Comparison of ENCODE assay signal across 9 mouse cellular contexts in the genomic region with DNA sequence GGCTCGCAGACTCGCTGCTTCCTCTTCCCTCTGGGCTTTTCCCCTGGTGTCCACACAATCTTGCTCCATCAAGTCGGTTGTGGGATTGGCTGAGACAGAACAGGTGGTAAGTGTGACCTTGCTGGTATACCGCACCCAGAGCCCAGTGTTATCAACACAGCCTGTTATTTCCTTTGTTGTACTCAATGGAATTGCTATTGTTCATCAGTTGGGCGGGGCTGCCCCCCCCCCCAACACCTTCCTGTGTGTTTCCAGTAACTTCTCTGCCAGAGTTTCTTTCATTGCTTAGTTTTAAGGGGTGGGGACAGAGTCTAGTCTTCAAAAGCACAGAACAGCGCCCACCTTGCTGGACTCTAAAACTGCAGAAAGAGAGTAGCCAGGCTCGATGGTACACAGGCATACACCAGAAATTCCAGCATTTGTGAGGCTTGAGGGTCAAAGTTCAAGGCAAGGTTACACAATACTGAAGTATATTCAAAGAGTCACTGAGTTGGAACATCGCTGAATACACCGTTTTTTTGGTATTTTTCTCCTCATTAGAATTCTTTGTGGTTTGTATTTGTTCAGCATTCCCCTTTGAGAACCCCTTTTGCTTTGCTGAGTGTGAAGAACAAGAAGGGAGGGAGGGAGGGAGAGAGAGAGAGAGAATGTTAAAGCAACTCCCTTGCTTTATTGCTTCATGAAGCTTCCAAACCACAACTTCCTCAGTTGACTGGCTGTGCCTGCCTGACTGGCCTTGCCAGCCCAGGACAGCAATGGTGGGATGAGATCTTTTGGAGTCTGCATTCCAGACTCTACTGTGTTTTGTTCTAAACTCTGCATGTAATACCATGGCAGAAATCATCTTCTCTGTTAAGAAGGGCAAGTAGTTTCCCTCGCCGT. TPM values are rescaled to one million over a fixed set of nuclear protein-coding genes. Genes with fewer than 3 reads are reported as not detected.
DNase-seq lines count a peak whose midpoint lies in the region; ATAC-seq and TF ChIP-seq lines count a peak whose summit lies in the region.
"Had no signal": no experiment of that assay in that cellular context is flagged by ENCODE, and none has a peak within 500 bp of the region (broad histone marks: within the 10 kb centered on the region; RNA-seq: fewer than 3 reads in every experiment).

No protein-coding gene starts in this region.

- H3K4me1 ChIP-seq in MEL (ENCODE audit: control insufficient read depth in 1 of 2, insufficient read depth in 2 of 2, low read length in 2 of 2), result peaks cover 2 to 27% of the 10 kb centered on the region in 2 experiments; a peak in 3 of 4 replicates
- H3K4me1 ChIP-seq in forebrain, embryonic 12.5 days, result peaks cover 7% of the 10 kb centered on the region
- H3K4me1 ChIP-seq in hindbrain, embryonic 14.5 days (replicated peaks; ENCODE audit: control insufficient read depth, insufficient read depth, low read length), result peaks cover 7% of the 10 kb centered on the region

- peak; percentile 68 to 76 for ATAC-seq in hematopoietic stem cell, adult 5-6 weeks (replicated peaks in 1 of 2; ENCODE audit: insufficient read depth in 1 of 2, low FRiP score in 2 of 2, low TSS enrichment in 1 of 2, low read depth in 1 of 2, poor library complexity in 2 of 2, severe bottlenecking in 2 of 2)
- no peak for ATAC-seq in forebrain, embryonic 12.5 days (ENCODE audit: low FRiP score)
- ATAC-seq in hindbrain, embryonic 14.5 days (ENCODE audit: low FRiP score), result no peak

- peak overlapping the region in 1 of 2 experiments; percentile 4; a peak in 2 of 4 replicates for H3K4me3 ChIP-seq in MEL (ENCODE audit: control insufficient read depth in 1 of 2, insufficient read depth in 1 of 2, low read depth in 2 of 2, low read length in 2 of 2)
- H3K4me3 ChIP-seq in forebrain, embryonic 12.5 days (replicated peaks), result no peak overlapping the region
- H3K4me3 ChIP-seq in hindbrain, embryonic 14.5 days (replicated peaks; ENCODE audit: low read length), result no peak overlapping the region

- no peak for TF ChIP-seq POLR2A in MEL (IDR thresholded peaks at IDR 0.05; ENCODE audit: control insufficient read depth in 1 of 2, insufficient read depth in 1 of 2, low read depth in 1 of 2, low read length in 2 of 2, poor library complexity in 1 of 2)

- peak overlapping the region; percentile 28 for H3K27ac ChIP-seq in MEL (ENCODE audit: control insufficient read depth, low read depth, low read length)
- no peak overlapping the region for H3K27ac ChIP-seq in forebrain, embryonic 12.5 days
- no peak overlapping the region for H3K27ac ChIP-seq in hindbrain, embryonic 14.5 days

- DNase-seq in adrenal gland, postnatal 14 days, result peak; percentile 50
- no peak for DNase-seq in adrenal gland, postnatal 36 days
- peak; percentile 80 for DNase-seq in MEL (ENCODE audit: low read depth, low spot score)
- peak; percentile 81 for DNase-seq in lung, postnatal 36 days
- DNase-seq in hindbrain, embryonic 14.5 days (ENCODE audit: low spot score), result no peak
- no peak for DNase-seq in cerebellum, adult 11-12 months
- DNase-seq: gastrocnemius, postnatal 10 days had no signal

- peaks cover 0 to 24% of the 10 kb centered on the region in 2 experiments; a peak in 2 of 4 replicates for H3K36me3 ChIP-seq in MEL (ENCODE audit: control insufficient read depth in 1 of 2, insufficient read depth in 2 of 2, low read length in 2 of 2)
- no peaks in the 10 kb centered on the region for H3K36me3 ChIP-seq in forebrain, embryonic 12.5 days (replicated peaks)
- H3K36me3 ChIP-seq in hindbrain, embryonic 14.5 days (replicated peaks; ENCODE audit: control insufficient read depth, insufficient read depth), result no peaks in the 10 kb centered on the region

- 68% methylated on average over 11 of the region's 11 CpGs for WGBS in forebrain, embryonic 12.5 days
- WGBS in hindbrain, embryonic 14.5 days, result 68% methylated on average over 11 of the region's 11 CpGs

- H3K27me3 ChIP-seq in MEL (ENCODE audit: control insufficient read depth in 1 of 2, insufficient read depth in 2 of 2, low read length in 2 of 2), result no peaks in the 10 kb centered on the region
- H3K27me3 ChIP-seq in forebrain, embryonic 12.5 days, result no peaks in the 10 kb centered on the region
- no peaks in the 10 kb centered on the region for H3K27me3 ChIP-seq in hindbrain, embryonic 14.5 days (ENCODE audit: control insufficient read depth, insufficient read depth, low read length)

- TF ChIP-seq RAD21 in MEL (IDR thresholded peaks at IDR 0.05; ENCODE audit: low read depth, low read length), result no peak

- H3K9ac ChIP-seq in MEL (ENCODE audit: control insufficient read depth, low read depth, low read length, poor library complexity, severe bottlenecking), result peak overlapping the region; percentile 23
- no peak overlapping the region for H3K9ac ChIP-seq in forebrain, embryonic 12.5 days
- H3K9ac ChIP-seq in hindbrain, embryonic 14.5 days, result no peak overlapping the region

- H3K9me3 ChIP-seq in MEL (replicated peaks; ENCODE audit: insufficient read depth, low read length), result no peaks in the 10 kb centered on the region
- no peaks in the 10 kb centered on the region for H3K9me3 ChIP-seq in forebrain, embryonic 12.5 days
- no peaks in the 10 kb centered on the region for H3K9me3 ChIP-seq in hindbrain, embryonic 14.5 days (ENCODE audit: control insufficient read depth, low read length)

- peaks cover 16% of the 10 kb centered on the region for H3K79me2 ChIP-seq in MEL (ENCODE audit: control insufficient read depth, insufficient read depth, low read length, poor library complexity)

- no peak overlapping the region for H3K4me2 ChIP-seq in forebrain, embryonic 12.5 days
- H3K4me2 ChIP-seq in hindbrain, embryonic 14.5 days (replicated peaks), result no peak overlapping the region

- peak in 2 of 3 experiments; percentile 13 to 20; a peak in 1 of 6 replicates for TF ChIP-seq CTCF in MEL (IDR thresholded peaks at IDR 0.05 in 2 of 3, conservative IDR thresholded peaks at IDR 0.05 in 1 of 3; ENCODE audit: control insufficient read depth in 1 of 3, insufficient read depth in 1 of 3, low read depth in 2 of 3, low read length in 3 of 3, poor library complexity in 1 of 3, severe bottlenecking in 1 of 3)

- TF ChIP-seq EP300 in MEL (IDR thresholded peaks at IDR 0.05; ENCODE audit: low read depth in 1 of 2, low read length in 2 of 2), result peak; percentile 10 to 30; a peak in 2 of 4 replicates

TF ChIP-seq in MEL, 35 proteins besides CTCF, POLR2A, EP300 and RAD21:
- TF ChIP-seq POLR2AphosphoS2 (IDR thresholded peaks at IDR 0.05; ENCODE audit: low read length), result no peak
- TF ChIP-seq TAL1 (IDR thresholded peaks at IDR 0.05; ENCODE audit: low read length), result no peak; the same call in 1 of the 2 replicates
- no peak for TF ChIP-seq USF2 (IDR thresholded peaks at IDR 0.05; ENCODE audit: borderline replicate concordance in 1 of 2, insufficient read depth in 1 of 2, low read depth in 1 of 2, low read length in 2 of 2)
- TF ChIP-seq ZMIZ1 (IDR thresholded peaks at IDR 0.05; ENCODE audit: low read depth, low read length), result no peak
- TF ChIP-seq USF1 (IDR thresholded peaks at IDR 0.05; ENCODE audit: low read depth, low read length), result peak; percentile 66
- TF ChIP-seq MAFK (IDR thresholded peaks at IDR 0.05; ENCODE audit: borderline replicate concordance, low read depth, low read length), result no peak
- peak; percentile 8; the same call in 1 of the 2 replicates for TF ChIP-seq SIN3A (IDR thresholded peaks at IDR 0.05; ENCODE audit: low read length)
- no peak for TF ChIP-seq MEF2A (IDR thresholded peaks at IDR 0.05; ENCODE audit: extremely low read depth, insufficient replicate concordance, low read depth, low read length, poor library complexity, severe bottlenecking)
- TF ChIP-seq ETS1 (IDR thresholded peaks at IDR 0.05; ENCODE audit: low read depth, low read length), result peak; percentile 15; the same call in 1 of the 2 replicates

RNA-seq across cellular contexts. Expression of a gene that starts 3.2 kb away (rescaled TPM):
- total RNA-seq in adrenal gland, postnatal 14 days (2021), result 30.6 and 30.7 TPM in 2 replicates
- 10 to 100 TPM; 29.8 to 36.0 TPM for total RNA-seq in adrenal gland, postnatal 36 days (2021)
- total RNA-seq in MEL (2012; rRNA removed), result 13.4 and 14.0 TPM in 2 replicates
- 10 to 100 TPM in 1 of 2 experiments, not detected in 1; 24.0 TPM for polyA plus RNA-seq in MEL (2012; ENCODE audit: insufficient read depth in 1 of 2, insufficient read length in 2 of 2, low read depth in 1 of 2, low replicate concordance in 2 of 2, missing spikeins in 1 of 2)
- 19.5 and 23.3 TPM in 2 replicates for total RNA-seq in hematopoietic stem cell, adult 5-6 weeks (2017)
- 12.4 and 12.7 TPM in 2 replicates for polyA plus RNA-seq in forebrain, embryonic 12.5 days (2016; fragmentation: Nextera tagmentation; extraction: Ambion mirVana)
- 11.0 and 11.8 TPM in 2 replicates for polyA plus RNA-seq in hindbrain, embryonic 14.5 days (2014; fragmentation: Nextera tagmentation; extraction: Ambion mirVana)

Comparison
In these comparisons a context has a peak if more than half of its experiments do, and no peak if none do; other contexts are left out.
1. DNase-seq: peak in adrenal gland, postnatal 14 days (single experiment), MEL (single experiment) and lung, postnatal 36 days (single experiment); none in adrenal gland, postnatal 36 days (0 of 2), hindbrain, embryonic 14.5 days (single experiment) and cerebellum, adult 11-12 months (single experiment).
2. ATAC-seq: peak in hematopoietic stem cell, adult 5-6 weeks (2 of 2); none in forebrain, embryonic 12.5 days (single experiment) and hindbrain, embryonic 14.5 days (single experiment).